Mouse (Mus musculus) B cell, adult 67 days (primary cell): ENCODE measurements around the gene Lor. TPM values are rescaled to one million over a fixed set of nuclear protein-coding genes. Genes with fewer than 3 reads are reported as not detected.

Experiments
- total RNA-seq, 2 experiments: library from RNA; stranded (reverse); gene quantifications; 4 replicates each; pipeline ENCODE4 v1.2.4; 2023

Gene Lor
- total RNA-seq: not detected

GRCm38 (mm10) chr3:92083042-92083441, at the start of gene Lor:
Gene Lor (minus strand): TSS chr3:92083142.

GRCm38 (mm10) chr3:92123847-92124246, 40.9 kb upstream of the Lor start, which contains the start of gene Prr9:
Gene Prr9 (minus strand): TSS chr3:92123947.

Other genes starting within 250 kb of the Lor start
- gene Pglyrp3, start 68.6 kb downstream of the Lor start, total RNA-seq: not detected
- not detected for gene Prr9, start 40.8 kb upstream of the Lor start, total RNA-seq
- not detected for gene Lelp1, start 59.6 kb upstream of the Lor start, total RNA-seq
- gene Sprr2a1, start 132.7 kb upstream of the Lor start, total RNA-seq: not detected
- not detected for gene Sprr2a2, start 132.8 kb upstream of the Lor start, total RNA-seq
- not detected for gene Sprr2a3, start 202.3 kb upstream of the Lor start, total RNA-seq
- not detected for gene Sprr2b, start 233.5 kb upstream of the Lor start, total RNA-seq